Mouse (Mus musculus) activated CD4-positive, CD25-positive, alpha-beta regulatory T cell, adult 4 months (primary cell): ENCODE data around the gene Olfr917. TPM values are rescaled to one million over a fixed set of nuclear protein-coding genes. Genes with fewer than 3 reads are reported as not detected.

ENCODE experiments used
- ATAC-seq: one replicate; pipeline ENCODE4 v1.8.0; 2017
- polyA plus RNA-seq, 2 experiments: library from polyadenylated mRNA; unstranded; fragments of 100-300 nt; shearing (Covaris generic); gene quantifications; one replicate each; pipeline ENCODE4 v1.2.1; 2017

Olfr917 gene
- not detected for polyA plus RNA-seq

DNA sequence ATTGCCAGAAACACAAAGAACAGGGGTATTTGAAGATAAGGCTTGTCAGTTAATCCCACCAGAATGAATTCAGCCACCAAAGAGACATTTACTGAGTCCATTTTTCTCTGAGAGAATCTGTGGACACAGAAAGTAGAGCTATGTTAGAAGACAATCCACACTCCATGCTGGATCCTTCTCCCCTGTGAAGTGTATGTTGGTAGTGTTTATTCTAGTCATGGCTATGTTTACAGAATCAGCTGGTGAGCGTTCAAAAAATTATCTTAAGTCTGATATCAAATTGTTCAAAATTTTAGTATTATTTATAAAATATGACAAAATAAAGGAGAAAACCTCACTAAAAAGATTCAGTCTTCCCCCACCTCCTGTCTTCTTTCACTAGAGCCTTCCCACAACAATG lies at the start of gene Olfr917:
Gene Olfr917, minus strand, starts transcription at position 101 of the 400 bp plus-strand sequence.
- no peak for ATAC-seq

DNA sequence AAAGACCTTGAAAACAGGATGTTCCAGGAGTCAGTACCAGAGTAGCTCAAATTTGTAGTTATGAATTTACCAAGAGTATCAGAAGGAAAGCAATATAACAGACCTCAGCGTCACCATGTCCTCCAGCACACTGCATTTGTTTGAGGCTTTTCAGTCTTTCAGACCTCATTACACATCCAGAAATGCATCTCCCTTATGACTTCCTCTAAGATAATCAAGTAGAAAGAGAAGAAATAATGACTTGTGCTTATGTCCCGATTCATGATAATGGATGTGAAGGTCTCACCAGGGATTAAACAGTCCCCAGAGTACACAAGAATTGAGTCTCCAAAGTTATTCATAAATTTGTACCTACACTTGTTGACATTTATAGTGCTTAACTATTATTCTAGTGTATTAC lies 8.9 kb upstream of the Olfr917 start, which contains the start of gene Olfr918:
Gene Olfr918, minus strand, starts transcription at position 101 of the 400 bp plus-strand sequence.
- no peak for ATAC-seq

DNA sequence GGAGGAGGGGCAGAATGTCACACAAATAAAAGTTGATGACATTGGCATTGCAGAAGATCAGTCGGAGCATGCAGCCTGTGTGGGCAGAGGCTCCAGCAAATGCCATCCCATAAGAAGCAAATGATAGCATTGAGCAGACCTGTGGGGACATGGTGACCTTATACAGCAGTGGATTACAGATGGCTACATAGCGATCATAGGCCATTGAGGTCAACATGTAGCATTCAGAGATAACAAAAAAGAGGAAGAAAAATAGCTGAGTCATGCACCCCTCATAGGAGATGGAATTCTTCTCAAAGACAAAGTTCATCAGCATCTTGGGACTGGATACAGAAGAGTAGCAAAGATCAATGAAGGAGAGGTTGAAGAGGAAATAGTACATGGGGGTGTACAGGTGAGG lies 7.2 kb upstream of the Olfr917 start:
- ATAC-seq = no peak

DNA sequence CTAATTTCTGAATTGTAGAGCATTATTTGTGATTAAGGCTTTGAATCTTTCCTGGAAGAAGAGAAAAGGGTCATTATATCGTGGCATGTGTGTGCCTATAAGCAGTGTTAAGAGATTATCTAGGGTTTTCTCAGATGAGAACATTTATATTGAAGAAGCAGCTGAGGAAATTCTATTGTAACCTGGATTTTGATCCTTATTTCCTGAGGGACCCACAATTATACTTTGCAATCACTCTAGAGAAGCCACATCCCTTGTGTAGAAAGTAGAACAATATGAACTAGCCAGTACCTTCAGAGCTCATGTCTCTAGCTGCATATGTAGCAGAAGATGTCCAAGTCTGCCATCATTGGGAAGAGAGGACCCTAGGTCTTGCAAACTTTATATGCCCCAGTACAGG lies 5.9 kb downstream of the Olfr917 start, which contains the start of gene Olfr916:
Gene Olfr916, minus strand, starts transcription at position 101 of the 400 bp plus-strand sequence.
- ATAC-seq = no peak

DNA sequence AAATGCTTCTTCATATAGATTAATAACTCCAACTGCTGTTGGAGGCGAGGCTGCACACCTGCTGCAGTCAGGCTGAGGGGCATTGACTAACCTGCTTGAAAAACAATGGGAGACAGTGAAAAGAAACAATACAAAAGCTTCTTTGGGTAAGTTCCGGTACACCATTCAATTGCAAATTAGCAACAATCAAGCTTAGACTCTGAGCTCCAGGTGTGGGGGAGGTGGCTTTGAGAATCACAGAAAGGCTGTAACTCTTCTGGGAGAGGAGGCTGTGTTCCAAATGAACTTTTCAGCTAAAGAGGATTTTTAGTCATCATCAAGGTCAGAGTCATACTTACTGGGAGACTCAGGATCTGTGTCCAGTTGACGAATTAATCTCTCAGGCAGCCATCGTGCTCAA lies 33.2 kb downstream of the Olfr917 start:
- no peak for ATAC-seq

Other genes with a start within 250 kb of the Olfr917 start
- under 1 TPM in 1 of 2 experiments, not detected in 1; 0.16 TPM for gene Olfr901, start 236.4 kb downstream of the Olfr917 start, polyA plus RNA-seq
- not detected for gene Olfr902, start 218.2 kb downstream of the Olfr917 start, polyA plus RNA-seq
- gene Olfr904, start 202.7 kb downstream of the Olfr917 start, polyA plus RNA-seq = not detected
- gene Olfr905, start 194.7 kb downstream of the Olfr917 start, polyA plus RNA-seq = not detected
- not detected for gene Olfr906, start 178.8 kb downstream of the Olfr917 start, polyA plus RNA-seq
- gene Olfr907, start 170.0 kb downstream of the Olfr917 start, polyA plus RNA-seq = not detected
- gene Olfr911-ps1, start 144.3 kb downstream of the Olfr917 start, polyA plus RNA-seq = under 1 TPM in 1 of 2 experiments, not detected in 1; 0.48 TPM
- not detected for gene Olfr910, start 128.0 kb downstream of the Olfr917 start, polyA plus RNA-seq
- gene Olfr912, start 85.7 kb downstream of the Olfr917 start, polyA plus RNA-seq = under 1 TPM in 1 of 2 experiments, not detected in 1; 0.08 TPM
- not detected for gene Olfr913, start 73.1 kb downstream of the Olfr917 start, polyA plus RNA-seq
- not detected for gene Olfr914, start 60.7 kb downstream of the Olfr917 start, polyA plus RNA-seq
- gene Olfr916, start 6.0 kb downstream of the Olfr917 start, polyA plus RNA-seq = not detected
- gene Olfr918, start 8.8 kb upstream of the Olfr917 start, polyA plus RNA-seq = under 1 TPM in 1 of 2 experiments, not detected in 1; 0.09 TPM
- not detected for gene Olfr919, start 37.8 kb upstream of the Olfr917 start, polyA plus RNA-seq
- gene Vwa5a, start 52.4 kb upstream of the Olfr917 start, polyA plus RNA-seq = 10 to 100 TPM; 23.4 to 23.8 TPM
- under 1 TPM; 0.08 to 0.62 TPM for gene Olfr920, start 86.5 kb upstream of the Olfr917 start, polyA plus RNA-seq
- gene Olfr921, start 107.2 kb upstream of the Olfr917 start, polyA plus RNA-seq = not detected
- not detected for gene Olfr922, start 148.8 kb upstream of the Olfr917 start, polyA plus RNA-seq
- not detected for gene Olfr923, start 160.7 kb upstream of the Olfr917 start, polyA plus RNA-seq
- not detected for gene Olfr924, start 178.6 kb upstream of the Olfr917 start, polyA plus RNA-seq
- not detected for gene Olfr26, start 189.2 kb upstream of the Olfr917 start, polyA plus RNA-seq
- not detected for gene Olfr926, start 211.3 kb upstream of the Olfr917 start, polyA plus RNA-seq